ENCODE assay signal across 19 mouse cellular contexts in genomic region chr7:130340412-130341152, GRCm38 (mm10).
A peak's percentile ranks its signal among the peaks of the same experiment; 100 is the strongest.
DNase-seq lines count a peak whose midpoint lies in the region; ATAC-seq and TF ChIP-seq lines count a peak whose summit lies in the region.
"Had no signal": no experiment of that assay in that cellular context is flagged by ENCODE, and none has a peak within 500 bp of the region (broad histone marks: within the 10 kb centered on the region; RNA-seq: fewer than 3 reads in every experiment).

No protein-coding gene starts in this region.

- 77% methylated on average over 6 of the region's 6 CpGs for WGBS in hindbrain, embryonic 10.5 days
- WGBS in hindbrain, embryonic 13.5 days, result 73% methylated on average over 6 of the region's 6 CpGs
- 78% methylated on average over 6 of the region's 6 CpGs for WGBS in neural tube, embryonic 15.5 days
- 69% methylated on average over 6 of the region's 6 CpGs for WGBS in stomach, postnatal 0 days

- no peak for ATAC-seq in hindbrain, embryonic 13.5 days (ENCODE audit: low FRiP score)
- ATAC-seq in neural tube, embryonic 15.5 days (ENCODE audit: low FRiP score), result no peak
- ATAC-seq in stomach, postnatal 0 days (ENCODE audit: low FRiP score, low TSS enrichment), result peak; percentile 64; the same call in 1 of the 2 replicates
- ATAC-seq: liver, postnatal 0 days; midbrain, embryonic 16.5 days had no signal

- TF ChIP-seq CTCF in stomach, postnatal 0 days (IDR thresholded peaks at IDR 0.05; ENCODE audit: low read depth), result no peak

- H3K27ac ChIP-seq in hindbrain, embryonic 10.5 days, result peak overlapping the region; percentile 13; the same call in 1 of the 2 replicates
- H3K27ac ChIP-seq in hindbrain, embryonic 13.5 days, result no peak overlapping the region
- no peak overlapping the region for H3K27ac ChIP-seq in neural tube, embryonic 15.5 days (replicated peaks)
- H3K27ac ChIP-seq in stomach, postnatal 0 days (replicated peaks), result peak overlapping the region; percentile 79
- H3K27ac ChIP-seq: gastrocnemius, adult 2 months had no signal

- no peaks in the 10 kb centered on the region for H3K36me3 ChIP-seq in hindbrain, embryonic 10.5 days
- H3K36me3 ChIP-seq in hindbrain, embryonic 13.5 days, result no peaks in the 10 kb centered on the region
- no peaks in the 10 kb centered on the region for H3K36me3 ChIP-seq in neural tube, embryonic 15.5 days
- no peaks in the 10 kb centered on the region for H3K36me3 ChIP-seq in stomach, postnatal 0 days (ENCODE audit: control insufficient read depth, insufficient read depth, low read length)
- H3K36me3 ChIP-seq: G1E had no signal

- no peaks in the 10 kb centered on the region for H3K9me3 ChIP-seq in hindbrain, embryonic 10.5 days
- no peaks in the 10 kb centered on the region for H3K9me3 ChIP-seq in hindbrain, embryonic 13.5 days
- no peaks in the 10 kb centered on the region for H3K9me3 ChIP-seq in neural tube, embryonic 15.5 days (replicated peaks)
- H3K9me3 ChIP-seq in stomach, postnatal 0 days (ENCODE audit: control insufficient read depth, low read length), result no peaks in the 10 kb centered on the region

- peaks cover 20% of the 10 kb centered on the region for H3K4me1 ChIP-seq in hindbrain, embryonic 10.5 days (replicated peaks)
- 0 out of 2 replicates have a peak, but pooled peaks cover 3% of the 10 kb centered on the region for H3K4me1 ChIP-seq in hindbrain, embryonic 13.5 days (replicated peaks)
- no peaks in the 10 kb centered on the region for H3K4me1 ChIP-seq in neural tube, embryonic 15.5 days
- no peaks in the 10 kb centered on the region for H3K4me1 ChIP-seq in stomach, postnatal 0 days (replicated peaks; ENCODE audit: control insufficient read depth, insufficient read depth)

- no peak overlapping the region for H3K4me2 ChIP-seq in hindbrain, embryonic 13.5 days
- H3K4me2 ChIP-seq in neural tube, embryonic 15.5 days, result no peak overlapping the region
- H3K4me2 ChIP-seq in stomach, postnatal 0 days (replicated peaks; ENCODE audit: low read depth), result no peak overlapping the region

- no peak overlapping the region for H3K9ac ChIP-seq in hindbrain, embryonic 13.5 days
- H3K9ac ChIP-seq in neural tube, embryonic 15.5 days (replicated peaks), result no peak overlapping the region
- H3K9ac ChIP-seq in stomach, postnatal 0 days (ENCODE audit: low read length), result no peak overlapping the region
- H3K9ac ChIP-seq: liver, postnatal 0 days had no signal

- no peaks in the 10 kb centered on the region for H3K27me3 ChIP-seq in hindbrain, embryonic 10.5 days (ENCODE audit: insufficient read depth, poor library complexity, severe bottlenecking)
- no peaks in the 10 kb centered on the region for H3K27me3 ChIP-seq in hindbrain, embryonic 13.5 days
- no peaks in the 10 kb centered on the region for H3K27me3 ChIP-seq in neural tube, embryonic 15.5 days (replicated peaks)
- no peaks in the 10 kb centered on the region for H3K27me3 ChIP-seq in stomach, postnatal 0 days (ENCODE audit: control insufficient read depth, insufficient read depth, low read length)

- peak; percentile 35 for TF ChIP-seq EP300 in stomach, postnatal 0 days (optimal IDR thresholded peaks at IDR 0.05)

- no peak for DNase-seq in hindbrain, embryonic 10.5 days (ENCODE audit: low spot score)
- DNase-seq in neural tube, embryonic 10.5 days (ENCODE audit: extremely low spot score, low spot score), result peak; percentile 11
- peak; percentile 21 for DNase-seq in forelimb bud, embryonic 11.5 days (ENCODE audit: low read depth, low spot score)
- DNase-seq in stomach, postnatal 0 days (ENCODE audit: low spot score), result no peak
- no peak for DNase-seq in cerebellum, postnatal 10 days
- DNase-seq in cerebellum, adult 9-10 months, result no peak
- DNase-seq: adrenal gland, postnatal 36 days; cerebellum, adult 2 months; gastrocnemius, adult 2 months; heart, postnatal 4 days; kidney, adult 8-10 months; liver, postnatal 0 days; lung, postnatal 10 days; right cerebral cortex, postnatal 4 days; thymus, adult 18-20 months had no signal

- no peak overlapping the region for H3K4me3 ChIP-seq in hindbrain, embryonic 10.5 days
- H3K4me3 ChIP-seq in hindbrain, embryonic 13.5 days, result no peak overlapping the region
- H3K4me3 ChIP-seq in neural tube, embryonic 15.5 days (replicated peaks), result no peak overlapping the region
- no peak overlapping the region for H3K4me3 ChIP-seq in stomach, postnatal 0 days (ENCODE audit: low read depth, low read length)
- H3K4me3 ChIP-seq: gastrocnemius, adult 2 months had no signal

Comparison
In these comparisons a context has a peak if more than half of its experiments do, and no peak if none do; other contexts are left out.
1. H3K27ac ChIP-seq: peak in hindbrain, embryonic 10.5 days (single experiment) and stomach, postnatal 0 days (single experiment); none in hindbrain, embryonic 13.5 days (single experiment) and neural tube, embryonic 15.5 days (single experiment).
2. DNase-seq: peak in neural tube, embryonic 10.5 days (single experiment) and forelimb bud, embryonic 11.5 days (single experiment); none in hindbrain, embryonic 10.5 days (single experiment), stomach, postnatal 0 days (single experiment), cerebellum, postnatal 10 days (0 of 2) and cerebellum, adult 9-10 months (single experiment).